Mouse (Mus musculus) ES-E14 (cell line): ENCODE measurements around the gene Gm20390. TPM values are rescaled to one million over a fixed set of nuclear protein-coding genes. Genes with fewer than 3 reads are reported as not detected.
A peak's percentile ranks its signal among the peaks of the same experiment; 100 is the strongest.

ENCODE experiments used
- DNase-seq: peaks from one replicate; pipeline ENCODE4 v3.0.0-alpha.2; 2013; ENCODE audit warnings: low read depth, low spot score
- H3K27ac ChIP-seq: 2 replicates; pipeline ENCODE4 v1.5.1; 2012; ENCODE audit warnings: low read depth, mild to moderate bottlenecking, low read length, moderate library complexity, mixed read lengths; ENCODE audit not compliant: poor library complexity, insufficient read depth, severe bottlenecking
- H3K36me3 ChIP-seq: 2 replicates; pipeline ENCODE4 v1.6.1; 2012; ENCODE audit warnings: mild to moderate bottlenecking, low read length, moderate library complexity, mixed read lengths; ENCODE audit not compliant: control insufficient read depth, poor library complexity, insufficient read depth, severe bottlenecking
- H3K4me1 ChIP-seq, 2 experiments: fragments of 150-350 bp in 1 of 2; sonication (generic) in 1 of 2; 2 replicates each; pipeline ENCODE4 v1.6.1; 2012; ENCODE audit warnings: low read length in 2 of 2, mild to moderate bottlenecking in 1 of 2, mixed read lengths in 1 of 2; ENCODE audit not compliant: control insufficient read depth in 2 of 2, insufficient read depth in 2 of 2, poor library complexity in 1 of 2
- H3K4me3 ChIP-seq, 2 experiments: fragments of 150-350 bp in 1 of 2; sonication (generic) in 1 of 2; 2 replicates each; pipeline ENCODE4 v1.5.1; 2012; ENCODE audit warnings: low read length in 2 of 2, low read depth in 1 of 2, mild to moderate bottlenecking in 1 of 2, mixed read lengths in 1 of 2; ENCODE audit not compliant: insufficient read depth in 1 of 2, poor library complexity in 1 of 2, severe bottlenecking in 1 of 2
- H3K9ac ChIP-seq: 2 replicates; pipeline ENCODE4 v1.6.1; 2012; ENCODE audit warnings: low read depth, mild to moderate bottlenecking, low read length, mixed read lengths; ENCODE audit not compliant: poor library complexity, insufficient read depth, severe bottlenecking
- H3K9me3 ChIP-seq: fragments of 150-350 bp; sonication (generic); 2 replicates; pipeline ENCODE4 v1.6.1; 2012; ENCODE audit warnings: low read depth, mild to moderate bottlenecking, low read length; ENCODE audit not compliant: control insufficient read depth, insufficient read depth
- CHD2 ChIP-seq: IDR thresholded peaks from 2 replicates; pipeline ENCODE4 v1.6.1; 2014; ENCODE audit warnings: mild to moderate bottlenecking, low read depth, low read length, inconsistent platforms
- HCFC1 ChIP-seq: IDR thresholded peaks from 2 replicates; pipeline ENCODE4 v1.6.1; 2012; ENCODE audit warnings: low read length, inconsistent platforms, borderline replicate concordance; ENCODE audit not compliant: insufficient read depth
- MAFK ChIP-seq: IDR thresholded peaks from 2 replicates; pipeline ENCODE4 v1.6.1; 2014; ENCODE audit warnings: mild to moderate bottlenecking, low read depth, low read length, inconsistent platforms; ENCODE audit not compliant: insufficient read depth
- ZC3H11A ChIP-seq: IDR thresholded peaks from 2 replicates; pipeline ENCODE4 v1.6.1; 2012; ENCODE audit warnings: low read depth, mild to moderate bottlenecking, inconsistent platforms, low read length, borderline replicate concordance
- ZNF384 ChIP-seq: IDR thresholded peaks from 2 replicates; pipeline ENCODE4 v1.6.1; 2012; ENCODE audit warnings: low read depth, low read length, inconsistent platforms
- in situ Hi-C, 2 experiments: fragments of 600-800 bp; cut with MboI; formaldehyde crosslinking; loops; one replicate each; pipeline ENCODE4 v1.15.1; 2025; ENCODE audit warnings: low sequenced_read_pairs in 2 of 2, inconsistent platforms in 1 of 2; ENCODE audit not compliant: unreplicated experiment in 2 of 2
- total RNA-seq: library from RNA; depleted of rRNA; stranded (reverse); fragments of 300-350 nt; gene quantifications from 2 replicates; pipeline ENCODE4 v1.2.3, GENCODE M21; 2012

Gm20390 gene
- total RNA-seq, 1 experiment = 419 TPM

DNA sequence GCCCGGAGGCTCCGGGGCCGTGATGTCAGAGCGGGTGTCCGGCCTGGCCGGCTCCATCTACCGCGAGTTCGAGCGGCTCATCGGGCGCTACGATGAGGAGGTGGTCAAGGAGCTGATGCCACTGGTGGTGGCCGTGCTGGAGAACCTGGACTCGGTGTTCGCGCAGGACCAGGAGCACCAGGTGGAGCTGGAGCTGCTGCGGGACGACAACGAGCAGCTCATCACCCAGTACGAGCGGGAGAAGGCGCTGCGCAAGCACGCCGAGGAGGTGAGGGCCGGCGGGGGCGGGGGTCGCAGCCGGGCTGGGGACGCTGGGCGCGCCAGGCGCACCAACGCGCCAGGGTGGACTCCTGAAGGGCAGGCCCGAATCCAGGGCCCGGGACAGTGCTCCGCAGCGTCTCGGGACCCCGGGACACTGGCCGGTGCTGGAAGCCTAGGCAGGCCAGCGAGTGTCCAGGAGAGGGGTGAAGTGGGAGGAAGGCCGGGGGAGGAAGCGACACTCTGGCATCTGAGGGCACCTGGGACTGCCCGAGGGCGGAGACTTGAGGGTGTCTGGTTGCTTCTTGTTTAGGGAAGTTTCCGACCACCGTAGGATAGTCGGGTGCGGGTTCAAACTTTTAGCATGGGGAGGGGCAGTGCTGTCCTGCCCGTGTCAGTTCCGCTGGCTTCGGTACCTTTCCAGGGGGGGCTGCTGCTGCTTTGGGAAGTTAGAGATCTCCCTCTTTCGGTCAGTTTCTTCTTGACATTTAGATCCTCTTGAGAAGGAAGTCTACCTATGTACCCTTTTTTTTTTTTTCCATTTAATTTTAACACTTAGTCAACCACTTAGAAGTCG, 28.4 kb upstream of the Gm20390 start:
- Histone ChIP-seq H3K36me3 (no peaks in the 10 kb centered on the region), H3K4me3 (peak overlapping the region; percentile 79 to 98), H3K27ac (peak overlapping the region; percentile 34; the same call in 1 of the 2 replicates), H3K4me1 (peaks cover 0 to 4% of the 10 kb centered on the region in 2 experiments; a peak in 2 of 4 replicates), H3K9me3 (no peaks in the 10 kb centered on the region), H3K9ac (peak overlapping the region; percentile 61)
- TF ChIP-seq MAFK (no peak), ZC3H11A (no peak), CHD2 (no peak), HCFC1 (no peak), ZNF384 (no peak)
- in situ Hi-C loops = no loop called here
- no peak for DNase-seq

GRCm38 (mm10) chr11:93995720-93996305, 27.7 kb upstream of the Gm20390 start, which contains the start of gene Spag9:
Gene Spag9, plus strand, starts transcription at chr11:93996091.
- in situ Hi-C loops = no loop called here
- H3K9ac ChIP-seq = peak within 1 kb of the TSS; percentile 74
- H3K36me3 ChIP-seq = no peaks in the 10 kb centered on the region
- H3K4me1 ChIP-seq = peaks cover 0 to 4% of the 10 kb centered on the region in 2 experiments; a peak in 2 of 4 replicates
- no peaks in the 10 kb centered on the region for H3K9me3 ChIP-seq
- TF ChIP-seq ZC3H11A (no peak), CHD2 (no peak), HCFC1 (peak; percentile 65; the same call in 1 of the 2 replicates)
- peak within 1 kb of the TSS; percentile 79 to 98 for H3K4me3 ChIP-seq
- DNase-seq = peak; percentile 90
- peak within 1 kb of the TSS; percentile 44 for H3K27ac ChIP-seq

- peak; percentile 67 for DNase-seq
- no peaks in the 10 kb centered on the region for H3K9me3 ChIP-seq
- H3K4me1 ChIP-seq = peaks cover 0 to 4% of the 10 kb centered on the region in 2 experiments; a peak in 2 of 4 replicates
- in situ Hi-C loops = no loop called here
- no peaks in the 10 kb centered on the region for H3K36me3 ChIP-seq
- TF ChIP-seq CHD2 (no peak), HCFC1 (no peak), ZC3H11A (no peak), MAFK (no peak), ZNF384 (no peak)
- peak overlapping the region; percentile 74 for H3K9ac ChIP-seq
- peak overlapping the region; percentile 44 for H3K27ac ChIP-seq
- peak overlapping the region; percentile 69 to 90 for H3K4me3 ChIP-seq
Observed at GRCm38 (mm10) chr11:93995111-93995719, 27.1 kb upstream of the Gm20390 start.

DNA sequence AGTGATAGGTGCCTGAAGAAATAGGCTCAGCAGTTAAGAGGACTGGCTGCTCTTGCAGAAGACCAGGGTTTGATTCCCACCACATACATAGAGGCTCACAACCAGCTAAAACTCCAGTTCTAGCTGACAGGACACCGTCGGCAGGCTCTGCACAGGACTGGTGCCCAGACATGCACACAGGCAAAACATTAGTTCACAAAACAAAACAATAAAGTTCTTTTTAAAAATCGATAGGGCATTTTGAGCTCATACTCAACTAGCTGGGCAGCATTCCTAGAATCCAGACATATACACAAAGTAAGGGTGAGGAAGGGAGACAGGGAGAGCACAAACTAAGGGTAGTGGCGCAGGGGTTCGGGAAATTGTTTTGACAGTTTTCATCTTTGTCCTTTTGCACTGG, 26.4 kb upstream of the Gm20390 start:
- TF ChIP-seq ZC3H11A (no peak), ZNF384 (no peak), MAFK (no peak), HCFC1 (no peak), CHD2 (no peak)
- Histone ChIP-seq H3K9me3 (no peaks in the 10 kb centered on the region), H3K9ac (no peak overlapping the region), H3K4me1 (peaks cover 0 to 4% of the 10 kb centered on the region in 2 experiments; a peak in 2 of 4 replicates), H3K36me3 (no peaks in the 10 kb centered on the region), H3K4me3 (peak overlapping the region in 1 of 2 experiments; percentile 90; a peak in 2 of 4 replicates), H3K27ac (no peak overlapping the region)
- in situ Hi-C loops = no loop called here
- no peak for DNase-seq
